Mouse (Mus musculus): ENCODE results near the gene Prkn.

Prkn gene

GRCm38 (mm10) chr17:12063533-12063932 is 1223.3 kb downstream of the Prkn start:
- no peak for DNase-seq

- no peak for DNase-seq
Observed at GRCm38 (mm10) chr17:12066054-12066453, 1225.9 kb downstream of the Prkn start.

- DNase-seq, result no peak
Observed at GRCm38 (mm10) chr17:12076816-12077215, 1236.6 kb downstream of the Prkn start.

GRCm38 (mm10) chr17:12080656-12081495 is 1240.7 kb downstream of the Prkn start:
- no peak for DNase-seq

GRCm38 (mm10) chr17:12082201-12082600 is 1242.0 kb downstream of the Prkn start:
- DNase-seq, result no peak

GRCm38 (mm10) chr17:12090261-12090927 is 1250.2 kb downstream of the Prkn start:
- no peak for DNase-seq

- DNase-seq, result no peak
Observed at GRCm38 (mm10) chr17:12092901-12093564, 1252.8 kb downstream of the Prkn start.

- DNase-seq, result no peak
Observed at GRCm38 (mm10) chr17:12094016-12094415, 1253.8 kb downstream of the Prkn start.

GRCm38 (mm10) chr17:12094827-12095590 is 1254.8 kb downstream of the Prkn start:
- no peak for DNase-seq

- DNase-seq, result no peak
Observed at GRCm38 (mm10) chr17:12099415-12099814, 1259.2 kb downstream of the Prkn start.

- DNase-seq, result no peak
Observed at GRCm38 (mm10) chr17:12102326-12102725, 1262.1 kb downstream of the Prkn start.

GRCm38 (mm10) chr17:12103781-12104180 is 1263.6 kb downstream of the Prkn start:
- no peak for DNase-seq

GRCm38 (mm10) chr17:12104245-12104644 is 1264.1 kb downstream of the Prkn start:
- DNase-seq, result no peak

GRCm38 (mm10) chr17:12104690-12105089 is 1264.5 kb downstream of the Prkn start:
- DNase-seq, result no peak

- no peak for DNase-seq
Observed at GRCm38 (mm10) chr17:12106255-12106654, 1266.1 kb downstream of the Prkn start.

Measured in cerebellum, adult 11 months (tissue).